Mouse (Mus musculus): ENCODE data around the gene Cwc22. TPM values are rescaled to one million over a fixed set of nuclear protein-coding genes. Genes with fewer than 3 reads are reported as not detected.
A peak's percentile ranks its signal among the peaks of the same experiment; 100 is the strongest.

Cwc22 gene
- polyA plus RNA-seq, 1 experiment from 2014 or later: 36.6 TPM

DNA sequence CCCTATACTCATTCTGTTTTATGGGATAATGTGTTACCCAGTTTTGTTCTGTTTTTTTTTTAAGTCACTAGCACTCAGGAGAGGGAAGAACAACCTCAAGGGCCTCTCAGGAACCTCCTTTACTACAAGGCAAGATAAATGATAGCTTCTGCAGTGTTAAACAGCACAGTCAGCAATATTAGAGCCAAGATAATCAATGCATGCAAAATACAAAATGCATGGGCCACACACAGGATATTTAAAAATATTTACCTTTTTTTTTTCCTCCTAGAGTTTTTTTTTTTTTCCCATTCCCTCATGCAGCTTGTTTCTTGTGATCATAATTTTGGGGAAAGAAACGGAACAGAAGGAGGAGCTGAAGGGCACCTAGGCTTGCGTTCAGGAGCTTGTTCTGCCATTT is 33.3 kb upstream of the Cwc22 start:
- DNase-seq (ENCODE audit: low read depth, low spot score) (no peak), ATAC-seq (no peak)
- ChIA-PET CTCF (no interaction called here), POLR2A (no interaction called here)
- no peak for TF ChIP-seq CTCF (IDR thresholded peaks at IDR 0.05)
- peaks cover 3% of the 10 kb centered on the region for H3K27me3 ChIP-seq
- in situ Hi-C loops (cut with MboI; ENCODE audit: low pct_unique_long_range_greater_than_20kb): no loop called here

DNA sequence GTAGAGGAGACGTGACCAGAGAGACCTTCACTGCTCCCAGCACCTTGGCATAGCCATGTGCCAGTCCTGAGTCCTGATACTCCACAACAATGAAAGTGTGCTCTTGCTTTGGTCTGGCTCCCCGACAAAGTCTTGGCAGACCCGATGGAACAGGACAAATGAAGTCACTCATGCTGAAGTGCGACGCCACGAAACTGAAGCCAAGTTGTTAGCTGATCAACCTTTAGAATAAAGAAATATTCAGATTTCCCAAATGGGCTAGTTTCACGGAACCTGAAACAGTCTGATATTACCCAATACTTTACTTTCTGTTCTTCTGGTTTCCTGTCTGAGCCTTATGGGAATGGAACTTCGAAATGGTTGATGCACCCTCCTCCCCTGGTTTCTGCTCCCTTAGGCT is 32.9 kb upstream of the Cwc22 start:
- in situ Hi-C loops (cut with MboI; ENCODE audit: low pct_unique_long_range_greater_than_20kb): no loop called here
- POLR2A ChIA-PET: no interaction called here
- CTCF ChIA-PET: no interaction called here
- no peak for TF ChIP-seq CTCF (IDR thresholded peaks at IDR 0.05)
- no peak for ATAC-seq
- no peak for DNase-seq (ENCODE audit: low read depth, low spot score)
- peaks cover 6% of the 10 kb centered on the region for H3K27me3 ChIP-seq

DNA sequence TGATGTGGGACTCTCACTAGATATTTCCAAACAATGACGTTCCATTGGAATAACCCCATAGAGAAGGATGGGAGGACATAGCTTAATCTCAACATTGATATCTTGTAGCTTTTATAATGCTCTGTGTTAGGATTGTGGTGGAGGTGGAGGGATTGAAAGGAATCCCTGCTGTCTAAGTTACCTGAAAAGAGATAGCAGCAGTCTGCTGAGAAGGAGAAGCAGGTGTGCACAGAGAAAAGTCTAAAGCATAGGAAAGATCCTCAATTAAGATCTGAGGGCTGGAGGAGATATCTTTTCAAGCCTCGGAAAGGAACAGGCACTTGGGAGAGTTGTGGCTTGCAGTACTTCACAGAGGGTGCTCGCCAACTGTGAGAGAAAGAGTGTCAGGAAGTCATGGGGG is 32.1 kb upstream of the Cwc22 start:
- in situ Hi-C loops (cut with MboI; ENCODE audit: low pct_unique_long_range_greater_than_20kb): no loop called here
- no peak for TF ChIP-seq CTCF (IDR thresholded peaks at IDR 0.05)
- ATAC-seq: no peak
- peaks cover 7% of the 10 kb centered on the region for H3K27me3 ChIP-seq
- ChIA-PET POLR2A (no interaction called here), CTCF (no interaction called here)
- no peak for DNase-seq (ENCODE audit: low read depth, low spot score)

GRCm38 (mm10) chr2:77976321-77976920 is 30.2 kb upstream of the Cwc22 start:
- POLR2A ChIA-PET: no interaction called here
- no peak for TF ChIP-seq CTCF (IDR thresholded peaks at IDR 0.05)
- peaks cover 18% of the 10 kb centered on the region for H3K27me3 ChIP-seq
- in situ Hi-C loops (cut with MboI; ENCODE audit: low pct_unique_long_range_greater_than_20kb): no loop called here
- no peak for ATAC-seq
- DNase-seq (ENCODE audit: low read depth, low spot score): no peak
- CTCF ChIA-PET: no interaction called here

GRCm38 (mm10) chr2:77975606-77976005 is 29.4 kb upstream of the Cwc22 start:
- ATAC-seq (peak; percentile 71), DNase-seq (ENCODE audit: low read depth, low spot score) (peak; percentile 34)
- in situ Hi-C loops (cut with MboI; ENCODE audit: low pct_unique_long_range_greater_than_20kb): no loop called here
- ChIA-PET POLR2A (no interaction called here), CTCF (no interaction called here)
- H3K27me3 ChIP-seq: peaks cover 21% of the 10 kb centered on the region
- no peak for TF ChIP-seq CTCF (IDR thresholded peaks at IDR 0.05)

- in situ Hi-C loops (cut with MboI; ENCODE audit: low pct_unique_long_range_greater_than_20kb): no loop called here
- no peak for ATAC-seq
- peaks cover 25% of the 10 kb centered on the region for H3K27me3 ChIP-seq
- TF ChIP-seq CTCF (IDR thresholded peaks at IDR 0.05): no peak
- DNase-seq (ENCODE audit: low read depth, low spot score): no peak
- POLR2A ChIA-PET: no interaction called here
- CTCF ChIA-PET: no interaction called here
Observed at GRCm38 (mm10) chr2:77974986-77975385, 28.8 kb upstream of the Cwc22 start.

GRCm38 (mm10) chr2:77974366-77974765 is 28.2 kb upstream of the Cwc22 start:
- no peak for ATAC-seq
- in situ Hi-C loops (cut with MboI; ENCODE audit: low pct_unique_long_range_greater_than_20kb): no loop called here
- POLR2A ChIA-PET: no interaction called here
- no peak for DNase-seq (ENCODE audit: low read depth, low spot score)
- CTCF ChIA-PET: no interaction called here
- peaks cover 29% of the 10 kb centered on the region for H3K27me3 ChIP-seq
- TF ChIP-seq CTCF (IDR thresholded peaks at IDR 0.05): no peak

DNA sequence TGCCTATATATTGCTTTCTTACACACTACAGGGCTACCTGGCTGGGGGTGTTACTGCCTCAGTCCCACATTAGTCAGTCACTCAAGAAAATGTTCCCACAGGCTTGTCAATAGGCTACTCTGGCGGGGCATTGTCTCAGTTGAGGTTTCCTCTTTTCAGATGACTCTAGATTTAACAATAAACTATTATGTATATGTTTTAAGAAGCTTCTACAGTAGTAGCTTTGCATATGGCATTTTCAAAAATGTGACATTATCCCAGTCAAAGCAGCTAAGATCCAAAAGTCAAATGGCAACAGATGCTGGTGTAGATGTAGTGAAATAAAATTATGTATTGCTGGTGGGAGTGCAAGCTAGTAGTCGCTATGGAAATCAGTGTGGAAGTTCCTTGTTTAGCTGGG is 27.1 kb upstream of the Cwc22 start:
- in situ Hi-C loops (cut with MboI; ENCODE audit: low pct_unique_long_range_greater_than_20kb): no loop called here
- POLR2A ChIA-PET: no interaction called here
- no peak for ATAC-seq
- peaks cover 29% of the 10 kb centered on the region for H3K27me3 ChIP-seq
- no peak for DNase-seq (ENCODE audit: low read depth, low spot score)
- no peak for TF ChIP-seq CTCF (IDR thresholded peaks at IDR 0.05)
- CTCF ChIA-PET: no interaction called here

- DNase-seq (ENCODE audit: low read depth, low spot score) (no peak), ATAC-seq (no peak)
- H3K27me3 ChIP-seq: peaks cover 29% of the 10 kb centered on the region
- POLR2A ChIA-PET: no interaction called here
- TF ChIP-seq CTCF (IDR thresholded peaks at IDR 0.05): no peak
- CTCF ChIA-PET: no interaction called here
- in situ Hi-C loops (cut with MboI; ENCODE audit: low pct_unique_long_range_greater_than_20kb): no loop called here
Observed at GRCm38 (mm10) chr2:77972541-77972940, 26.4 kb upstream of the Cwc22 start.

GRCm38 (mm10) chr2:77971871-77972270 is 25.7 kb upstream of the Cwc22 start:
- CTCF ChIA-PET: no interaction called here
- no peak for TF ChIP-seq CTCF (IDR thresholded peaks at IDR 0.05)

GRCm38 (mm10) chr2:77971361-77971760 is 25.2 kb upstream of the Cwc22 start:
- DNase-seq (ENCODE audit: low read depth, low spot score) (no peak), ATAC-seq (no peak)
- no peak for TF ChIP-seq CTCF (IDR thresholded peaks at IDR 0.05)
- in situ Hi-C loops (cut with MboI; ENCODE audit: low pct_unique_long_range_greater_than_20kb): no loop called here
- ChIA-PET POLR2A (no interaction called here), CTCF (no interaction called here)
- H3K27me3 ChIP-seq: peaks cover 29% of the 10 kb centered on the region

More at GRCm38 (mm10) chr2:77971871-77972270, 25.7 kb upstream of the Cwc22 start:
- ATAC-seq (no peak), DNase-seq (ENCODE audit: low read depth, low spot score) (no peak)
- in situ Hi-C loops (cut with MboI; ENCODE audit: low pct_unique_long_range_greater_than_20kb): no loop called here
- H3K27me3 ChIP-seq: peaks cover 29% of the 10 kb centered on the region
- POLR2A ChIA-PET: no interaction called here

- DNase-seq (ENCODE audit: low read depth, low spot score): no peak
- ChIA-PET POLR2A (no interaction called here), CTCF (no interaction called here)
- in situ Hi-C loops (cut with MboI; ENCODE audit: low pct_unique_long_range_greater_than_20kb): no loop called here
- peaks cover 29% of the 10 kb centered on the region for H3K27me3 ChIP-seq
- no peak for ATAC-seq
- TF ChIP-seq CTCF (IDR thresholded peaks at IDR 0.05): no peak
Observed at GRCm38 (mm10) chr2:77970556-77970955, 24.4 kb upstream of the Cwc22 start.
